Mouse (Mus musculus) lung, postnatal 10 days (tissue): Measurements from ENCODE around the gene Zmynd11.

Experiments
- DNase-seq: peaks from one replicate; pipeline ENCODE4 v3.0.0; 2021

Gene Zmynd11

DNA sequence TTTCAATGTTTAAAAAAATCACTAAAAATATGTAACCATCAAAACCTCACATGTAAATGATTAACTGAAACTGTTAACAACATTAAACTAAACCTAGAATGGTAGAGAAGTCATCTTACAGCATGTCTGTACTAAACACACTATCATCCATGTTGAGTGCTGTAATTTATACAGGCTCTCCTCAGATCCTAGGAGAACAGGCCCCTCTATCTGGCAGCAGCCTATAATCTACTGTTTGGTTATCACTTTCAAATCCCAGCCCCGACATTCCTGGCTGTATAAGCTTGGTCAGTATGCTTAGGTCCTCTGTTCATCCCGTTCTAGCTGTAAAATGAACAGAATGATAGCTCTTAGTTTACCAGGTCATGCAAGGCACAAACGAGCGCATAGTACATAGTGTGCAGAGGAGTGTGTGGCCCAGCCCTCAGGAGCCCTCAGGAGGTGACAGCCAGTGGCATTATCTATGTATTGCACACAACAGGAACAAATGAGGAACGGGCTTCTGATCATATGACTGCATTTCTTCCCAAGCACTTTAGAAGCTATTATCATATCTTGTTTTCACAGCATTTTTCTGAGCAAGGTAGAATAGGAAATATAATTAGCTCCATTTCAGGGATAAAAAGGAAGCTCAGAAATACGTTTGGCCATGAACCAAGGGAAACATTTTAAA, 51.5 kb downstream of the Zmynd11 start:
- DNase-seq, result no peak

DNA sequence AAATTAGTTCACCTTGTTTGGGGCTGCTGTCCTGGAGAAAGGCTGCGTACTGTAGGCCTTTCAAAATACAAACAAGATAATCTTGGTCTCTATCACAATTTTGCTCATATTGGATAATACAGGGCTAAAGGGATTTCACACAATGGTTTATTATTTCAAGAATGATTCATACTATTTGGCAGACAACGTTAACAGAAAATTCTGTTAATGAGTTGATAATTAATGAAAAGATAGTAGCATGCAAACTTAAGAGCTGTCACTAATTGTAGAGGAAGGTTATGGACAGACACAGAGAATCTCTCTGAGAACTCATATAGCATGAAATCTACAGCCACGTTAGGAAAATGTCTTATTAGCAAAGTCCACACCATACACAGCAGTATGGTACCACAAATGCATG, 52.2 kb downstream of the Zmynd11 start:
- DNase-seq, result no peak

DNA sequence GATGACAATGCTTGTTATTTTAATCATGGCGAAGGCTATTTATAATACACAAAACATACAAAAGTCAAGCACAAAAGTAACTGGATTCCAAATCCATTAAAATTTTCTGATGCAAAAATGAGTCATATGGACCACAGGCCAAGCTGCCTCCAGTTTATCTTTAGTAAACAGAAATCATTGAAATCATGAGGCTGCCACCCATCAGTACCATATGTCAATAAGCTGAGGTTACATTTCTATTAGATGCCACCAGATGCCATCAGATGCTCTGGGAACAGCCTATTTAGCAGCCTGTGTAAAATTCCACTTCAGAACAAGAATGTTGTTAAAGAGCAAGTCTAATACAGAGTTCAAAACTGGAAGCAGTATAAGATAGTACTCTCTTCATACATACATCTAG, 52.7 kb downstream of the Zmynd11 start:
- no peak for DNase-seq

DNA sequence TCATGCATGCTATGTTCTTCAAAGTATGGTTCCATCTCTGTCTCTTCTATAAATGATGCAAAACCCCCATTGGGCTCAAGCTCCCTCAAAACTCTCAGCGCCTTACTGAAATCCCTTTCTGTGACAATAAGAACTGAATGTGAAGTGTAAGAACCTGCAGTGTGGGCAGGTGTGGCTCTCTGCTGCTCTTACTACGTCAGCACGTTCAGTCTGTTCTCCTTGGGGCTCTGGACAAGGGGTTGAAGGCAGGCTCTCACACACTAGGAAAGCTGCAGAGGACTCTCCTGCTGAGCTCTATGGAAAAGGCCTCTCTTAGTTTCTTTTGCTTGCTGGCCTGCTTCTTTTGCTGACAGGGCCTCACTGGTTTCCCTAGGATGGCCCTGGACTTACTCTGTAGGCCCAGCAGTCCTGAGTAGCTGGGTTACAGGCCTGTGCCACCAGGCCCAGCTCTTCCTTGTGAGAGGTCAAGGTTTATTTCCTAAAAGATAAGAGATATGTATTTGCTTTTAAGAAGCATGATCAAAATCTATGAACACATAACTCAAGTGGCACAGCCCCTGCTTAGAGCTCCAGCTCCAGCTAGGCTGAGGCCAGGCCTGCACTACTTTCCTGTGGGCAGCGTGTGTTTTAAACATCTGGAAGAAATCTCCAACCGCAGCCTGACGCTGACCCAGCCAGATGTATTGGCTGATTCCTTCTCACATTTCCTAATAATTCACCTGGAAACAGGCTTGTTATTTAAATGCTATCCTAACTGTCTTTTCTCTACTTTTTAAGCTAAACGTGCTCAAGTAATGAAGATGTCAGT, 56.5 kb downstream of the Zmynd11 start:
- no peak for DNase-seq

DNA sequence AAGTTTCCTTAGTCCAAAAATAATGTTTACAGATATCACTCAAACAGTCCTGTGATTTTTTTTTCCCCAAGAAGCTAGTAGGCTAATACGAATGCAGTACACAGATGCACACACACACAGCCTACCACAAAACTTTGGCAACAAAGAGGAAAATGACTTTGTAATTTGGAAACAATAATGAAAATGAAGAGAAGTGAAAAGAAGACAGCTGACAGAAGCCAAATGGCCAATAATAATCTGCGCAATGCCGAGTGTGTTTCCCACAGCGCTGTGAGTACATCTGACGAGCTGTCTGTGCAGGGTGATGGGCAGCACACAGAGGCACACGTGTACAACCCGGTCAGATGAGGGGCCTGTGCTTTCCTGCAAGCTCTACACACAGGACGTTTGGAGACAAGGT, 58.4 kb downstream of the Zmynd11 start:
- DNase-seq, result peak; percentile 12

DNA sequence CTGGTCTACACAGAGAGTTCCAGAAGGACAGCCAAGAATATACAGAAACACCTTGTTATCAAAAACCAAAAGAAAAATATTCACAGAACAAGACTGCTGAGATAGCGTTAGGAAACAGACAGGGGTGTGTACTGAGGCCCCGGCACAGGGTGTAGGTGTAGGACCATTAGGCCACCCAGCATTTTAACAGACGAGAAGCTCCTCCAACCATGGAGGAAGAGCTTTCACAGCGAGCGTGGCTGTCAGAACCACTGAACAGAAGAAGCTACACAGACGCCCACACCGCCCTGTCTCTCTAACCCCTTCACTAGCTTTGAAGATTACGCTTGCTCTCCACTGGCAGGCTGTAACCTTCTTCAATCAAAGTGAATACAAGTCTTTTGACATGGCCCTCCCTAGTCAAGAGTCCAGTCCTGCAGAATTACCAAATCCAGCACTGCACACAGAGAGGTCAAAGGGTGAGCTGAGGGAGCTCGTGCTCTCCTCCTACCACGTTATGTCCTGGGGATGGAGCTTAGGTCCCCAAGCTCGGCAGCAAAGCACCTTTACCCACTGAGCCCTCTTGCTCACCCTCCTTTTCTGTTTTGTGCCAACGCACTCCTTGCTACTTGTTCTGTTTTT, 62.4 kb downstream of the Zmynd11 start:
- no peak for DNase-seq

DNA sequence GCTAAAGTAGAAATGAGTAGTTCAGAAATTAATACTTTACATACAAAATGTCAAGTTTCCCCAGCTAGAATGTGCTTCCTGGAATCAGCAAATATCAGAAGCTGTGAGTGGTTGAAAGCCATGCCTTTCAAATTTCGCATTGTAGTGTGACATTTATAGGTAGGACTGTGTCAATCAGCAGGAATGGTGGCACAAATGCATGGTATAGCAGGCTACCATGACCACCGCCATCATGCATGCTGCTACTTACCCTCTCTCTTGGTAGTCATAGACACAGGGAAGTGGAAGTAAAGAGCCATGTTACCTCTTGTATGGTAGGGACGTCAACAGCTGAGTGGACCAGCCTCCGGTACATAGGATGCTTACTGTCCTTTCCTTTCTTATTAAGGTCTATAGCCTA, 67.8 kb downstream of the Zmynd11 start:
- DNase-seq, result no peak

DNA sequence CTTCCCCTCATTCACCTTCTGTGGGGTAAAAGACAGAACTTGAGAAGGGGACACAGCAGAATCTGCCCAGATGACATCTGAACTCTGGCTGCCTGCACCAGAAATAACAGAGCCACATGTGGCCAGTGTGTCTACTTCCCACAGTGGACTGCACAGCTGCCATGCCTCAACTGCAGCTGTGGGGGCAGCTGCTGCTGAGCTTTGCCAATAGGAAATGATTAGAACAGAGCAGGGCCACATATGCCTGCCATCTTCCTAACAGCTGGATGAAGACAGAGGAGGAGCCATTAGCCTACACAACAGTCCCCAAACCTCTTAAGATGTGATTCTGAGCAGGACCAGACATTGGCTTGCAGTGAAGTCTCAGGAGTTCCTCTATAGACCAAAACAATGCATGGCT, 69.3 kb downstream of the Zmynd11 start:
- DNase-seq, result peak; percentile 65

DNA sequence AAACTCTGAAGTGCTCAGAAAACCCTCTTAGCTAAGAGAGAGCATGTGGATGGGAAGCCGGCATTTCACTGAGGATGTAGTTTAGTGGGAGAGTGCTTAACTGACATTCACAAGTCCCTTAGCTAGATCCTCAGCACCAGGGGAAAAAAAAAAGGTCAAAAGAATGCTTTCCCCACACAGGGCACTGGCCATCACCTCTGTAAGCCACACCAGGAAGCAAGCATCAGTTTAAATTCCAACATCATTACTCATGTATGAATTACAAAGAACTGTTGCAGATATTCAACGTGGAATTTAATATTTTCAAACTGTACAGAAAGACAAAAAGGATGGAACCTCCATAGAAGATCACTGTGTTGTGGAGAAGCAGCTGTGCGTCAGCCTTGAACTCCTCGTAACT, 69.7 kb downstream of the Zmynd11 start:
- no peak for DNase-seq

DNA sequence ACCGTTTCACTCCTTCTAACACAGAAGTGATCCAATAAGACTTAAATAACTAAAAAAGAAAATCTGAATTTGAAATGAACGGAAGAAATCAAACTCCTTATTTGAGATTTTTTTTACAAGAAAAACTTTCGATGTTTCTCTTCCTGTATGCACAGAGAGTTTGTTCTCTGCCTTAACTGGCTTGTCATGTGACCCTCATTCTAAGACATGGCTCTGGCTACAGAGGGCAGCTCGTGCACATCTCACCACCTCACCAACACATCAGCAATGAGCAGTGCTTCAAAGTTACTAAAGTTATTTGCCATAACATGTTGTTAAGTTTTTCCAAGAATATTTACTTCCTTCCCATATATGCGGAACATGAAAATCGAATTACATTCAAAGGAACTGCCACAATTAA, 70.5 kb downstream of the Zmynd11 start:
- DNase-seq, result no peak

DNA sequence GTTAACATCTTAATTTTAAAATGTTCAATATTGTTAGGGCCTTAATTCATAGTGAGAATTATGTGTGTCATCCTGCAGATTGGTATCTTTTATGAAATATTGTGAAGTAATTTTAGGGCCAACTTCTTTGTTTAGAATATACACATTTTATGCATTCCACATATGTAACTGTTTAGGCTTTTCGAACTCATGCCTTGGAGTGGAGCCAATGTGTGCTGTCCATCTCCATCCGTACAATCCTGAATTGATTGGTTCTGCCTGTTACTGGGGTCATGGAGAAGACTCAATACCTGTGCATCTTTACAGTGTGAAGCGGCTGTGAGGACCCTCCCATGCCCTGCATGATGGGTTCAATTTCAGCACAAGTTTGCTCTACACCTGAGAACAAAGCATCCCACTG, 72.3 kb downstream of the Zmynd11 start:
- no peak for DNase-seq

DNA sequence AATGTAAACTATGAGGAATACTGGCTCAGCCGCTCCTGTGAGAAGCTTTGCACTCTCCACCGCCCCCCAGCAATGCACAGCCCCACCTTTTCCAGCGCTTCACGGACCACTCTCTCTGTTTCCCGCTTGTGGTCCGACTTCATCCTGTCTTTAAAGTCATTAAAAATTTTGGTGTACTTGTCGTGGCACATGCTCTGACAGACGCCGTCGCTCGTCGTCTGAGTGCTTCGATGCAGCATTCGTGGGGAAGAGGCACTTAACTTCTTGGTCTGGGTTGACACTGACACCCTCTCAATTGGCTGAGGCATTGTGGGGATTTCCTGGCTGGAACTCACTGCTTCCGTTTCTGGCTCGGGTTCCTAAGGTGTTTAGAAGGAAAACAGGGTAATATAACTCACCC, 75.8 kb downstream of the Zmynd11 start:
- no peak for DNase-seq

DNA sequence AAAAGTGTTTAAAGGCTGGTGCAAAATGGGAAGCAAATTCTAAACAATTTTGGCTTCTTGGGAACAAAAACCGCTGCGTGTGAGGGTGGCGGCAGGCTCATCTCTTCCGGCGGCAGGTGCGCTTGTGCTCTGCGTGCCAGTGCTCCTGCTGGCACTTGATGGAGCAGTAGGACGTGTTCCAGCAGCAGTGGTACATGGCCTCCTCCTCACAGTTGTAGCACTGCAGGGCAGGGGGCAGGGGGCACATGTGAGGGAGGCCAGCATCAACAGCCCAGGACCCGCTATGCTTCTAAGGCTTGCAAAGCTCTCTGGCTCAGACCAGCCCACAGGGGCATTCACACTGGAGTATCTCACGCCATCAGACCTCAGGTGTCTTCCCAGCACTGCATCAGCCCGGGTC, 78.4 kb downstream of the Zmynd11 start:
- no peak for DNase-seq

DNA sequence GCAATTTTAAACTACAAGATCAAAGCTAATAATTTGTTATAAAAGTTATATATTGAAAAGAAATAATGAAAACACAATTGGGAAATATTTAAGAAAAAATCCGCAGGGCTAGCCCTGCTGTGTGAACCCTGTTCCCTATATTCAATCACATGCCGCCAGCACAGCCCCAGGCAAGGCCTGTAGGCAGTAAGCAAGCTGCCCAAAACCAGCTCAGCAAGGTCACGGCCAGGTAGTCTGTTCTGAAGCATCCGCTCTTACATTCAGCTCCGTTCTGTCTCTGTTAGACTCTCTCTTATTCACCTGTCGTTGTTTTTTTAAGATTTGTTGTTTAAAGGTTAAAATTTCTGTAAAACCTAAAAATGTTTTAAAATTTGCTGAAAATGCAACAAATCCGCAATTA, 78.9 kb downstream of the Zmynd11 start:
- no peak for DNase-seq

DNA sequence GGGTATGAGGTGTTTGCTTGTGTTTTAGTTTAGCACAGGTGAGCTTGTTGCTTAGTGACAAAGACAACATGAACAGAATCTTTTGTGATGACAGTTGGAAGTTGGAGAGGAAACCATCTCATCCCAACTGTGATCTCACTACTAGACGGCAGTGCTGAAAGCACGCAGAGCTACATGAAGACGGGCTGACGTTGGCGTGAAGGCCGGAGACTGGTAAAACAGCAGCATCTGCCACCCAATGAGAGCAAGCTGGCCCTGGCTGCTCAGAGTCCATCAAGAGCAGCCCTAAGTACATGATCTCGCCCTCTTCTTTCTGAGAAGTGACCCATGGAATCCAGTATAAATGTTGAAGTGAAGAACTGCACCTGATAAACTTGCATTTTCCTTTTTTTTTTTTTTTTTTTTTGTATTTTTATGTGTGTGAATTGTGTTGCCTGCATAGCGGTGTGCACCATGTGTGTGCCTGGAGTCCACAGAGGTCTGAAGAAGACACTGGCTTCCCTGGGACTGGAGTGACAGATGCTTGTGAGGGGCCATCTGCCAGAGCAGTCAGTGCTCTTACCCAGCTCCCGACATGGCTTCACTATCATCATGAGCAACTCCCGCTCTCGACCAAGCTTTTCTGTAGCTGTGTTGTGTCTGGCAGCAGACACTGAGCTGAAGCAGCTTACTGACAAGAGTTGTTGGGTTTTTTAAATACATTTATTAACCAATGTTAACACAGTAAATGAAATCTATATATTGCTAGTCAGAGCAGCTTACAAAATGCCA, 80.8 kb downstream of the Zmynd11 start:
- DNase-seq, result no peak

DNA sequence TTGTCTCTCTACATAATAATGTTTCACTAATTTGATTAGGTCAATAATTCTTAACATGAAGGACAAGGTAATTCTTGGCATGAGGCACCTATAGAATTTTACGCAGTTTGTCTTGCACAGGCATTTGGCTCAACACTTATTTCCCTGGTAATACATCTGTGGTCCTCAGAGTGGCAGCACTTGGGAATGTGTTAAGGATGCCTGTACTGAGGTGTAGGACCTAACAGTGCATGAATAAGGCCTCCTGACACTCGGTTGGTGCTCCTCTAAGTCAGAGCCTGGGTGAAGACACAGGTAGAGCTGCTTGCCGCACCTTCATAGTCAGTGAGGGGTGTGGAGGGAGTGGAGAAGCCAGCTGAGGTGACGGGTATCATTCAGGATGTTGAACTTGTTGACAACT, 81.8 kb downstream of the Zmynd11 start:
- DNase-seq, result no peak

DNA sequence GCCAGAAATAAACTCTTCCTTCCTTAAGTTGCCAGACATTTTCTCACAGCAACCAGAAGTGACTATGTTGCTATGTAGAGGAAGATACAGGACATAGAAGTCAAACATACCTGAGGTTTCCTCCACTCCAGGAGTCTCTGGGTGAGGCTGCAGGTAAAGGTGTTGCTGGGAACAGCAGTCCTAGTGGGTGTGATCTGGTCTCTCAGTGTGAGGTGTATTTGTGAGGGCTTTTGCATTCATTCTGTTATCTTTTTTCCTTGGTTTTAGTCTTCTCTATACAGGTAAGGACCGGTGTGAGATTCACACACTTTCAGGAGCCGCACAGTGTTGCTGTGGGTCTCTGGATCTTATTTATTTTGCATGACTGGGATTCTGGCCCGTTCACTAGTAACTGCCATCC, 83.6 kb downstream of the Zmynd11 start:
- no peak for DNase-seq

DNA sequence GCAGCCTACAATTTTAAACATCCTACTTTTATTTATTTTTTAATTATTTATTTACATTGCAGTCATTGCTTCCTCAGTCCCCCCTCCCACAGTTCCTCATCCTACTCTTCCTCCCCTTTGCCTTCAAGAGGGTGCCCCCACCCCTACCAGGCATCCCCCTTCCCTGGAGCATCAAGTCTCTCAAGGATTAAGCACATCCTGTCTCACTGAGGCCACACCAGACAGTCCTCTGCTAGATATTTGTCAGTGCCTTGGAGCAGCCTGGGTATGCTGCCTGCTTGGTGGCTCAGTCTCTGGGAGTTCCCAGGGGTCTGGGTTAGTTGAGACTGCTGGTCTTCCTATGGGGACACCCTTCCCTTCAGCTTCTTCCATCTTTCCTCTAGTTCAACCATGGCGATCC, 91.0 kb downstream of the Zmynd11 start:
- no peak for DNase-seq

DNA sequence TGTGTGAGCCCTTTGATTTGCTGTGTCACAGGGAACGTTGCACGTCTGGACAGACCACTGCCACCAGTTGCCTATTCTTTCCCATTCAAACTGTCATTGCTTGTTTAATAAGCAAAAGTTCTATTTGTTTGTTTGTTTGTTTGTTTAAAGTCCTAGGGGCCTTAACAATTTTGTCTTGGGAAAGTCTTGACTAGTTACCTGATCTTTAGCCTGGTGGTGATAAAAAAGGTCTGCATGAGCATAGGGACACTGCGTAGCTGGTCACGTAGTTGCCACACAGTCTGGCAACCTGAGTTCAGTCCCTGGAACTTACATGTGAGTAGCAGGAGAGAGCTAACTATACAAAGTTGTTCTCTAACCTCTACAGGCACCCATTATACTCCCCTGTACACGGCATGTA, 95.9 kb downstream of the Zmynd11 start:
- DNase-seq, result no peak

DNA sequence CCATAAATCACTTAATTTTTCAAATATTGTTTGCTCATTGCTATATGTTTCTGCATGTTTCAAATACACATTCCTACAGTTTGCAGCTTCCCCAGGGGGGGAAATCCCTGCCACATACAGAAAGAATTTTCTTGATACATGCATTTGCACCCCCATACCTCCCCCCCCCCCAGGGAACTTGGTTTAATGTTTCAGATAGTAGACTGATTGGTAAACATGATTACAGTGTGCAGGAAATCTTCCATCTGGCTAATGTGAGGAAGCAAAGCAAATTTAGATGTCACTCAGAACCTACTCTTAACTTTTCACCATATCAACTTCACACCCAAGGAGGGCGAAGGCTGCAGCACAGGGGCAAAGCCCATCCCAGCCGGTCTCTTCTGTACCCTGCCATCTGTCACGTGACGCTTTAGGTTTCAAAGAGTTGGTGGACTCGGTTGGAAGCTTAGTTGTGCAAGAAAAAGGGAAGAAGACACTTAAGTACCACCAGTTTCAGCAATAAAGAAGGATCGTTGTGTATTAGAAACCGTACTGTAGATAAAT, 97.1 kb downstream of the Zmynd11 start:
- DNase-seq, result peak; percentile 18

DNA sequence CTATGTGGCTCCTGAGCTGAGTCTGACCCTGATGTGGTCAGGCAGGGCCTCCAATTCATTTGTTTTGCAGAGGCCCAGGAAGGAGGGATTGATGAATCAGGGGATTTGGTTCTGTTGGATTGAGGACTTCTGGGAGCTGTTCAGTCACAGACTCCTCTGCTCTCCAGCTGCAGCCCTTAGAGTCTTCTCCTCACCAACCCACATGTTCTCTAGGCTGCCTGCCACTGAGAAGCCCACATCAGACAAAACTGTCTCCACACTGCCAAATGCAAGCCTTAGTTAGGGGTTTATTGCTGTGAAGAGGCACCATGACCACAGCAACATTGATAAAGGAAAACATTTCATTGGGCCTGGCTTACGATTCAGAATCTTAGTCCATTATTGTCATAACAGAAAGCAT, 101.5 kb downstream of the Zmynd11 start:
- DNase-seq, result no peak

DNA sequence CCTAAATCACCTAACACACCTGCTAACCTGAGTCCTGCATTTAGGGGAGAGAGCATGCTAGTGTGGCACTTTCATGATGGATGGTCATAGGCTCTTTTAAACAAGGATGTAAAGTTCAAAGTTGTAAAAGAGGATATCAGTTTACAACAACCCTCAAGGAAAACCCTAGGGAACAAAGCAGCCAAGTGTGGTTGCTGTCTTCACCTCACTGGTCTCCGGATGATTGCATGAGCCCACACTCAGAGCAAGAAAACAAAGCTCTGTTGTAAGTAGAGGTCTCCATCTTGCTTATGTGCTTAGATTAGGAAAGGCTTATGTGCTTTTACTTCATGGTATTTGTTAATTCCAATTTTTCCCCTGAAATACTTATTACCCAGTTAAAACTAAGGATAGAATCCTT, 104.4 kb downstream of the Zmynd11 start:
- no peak for DNase-seq

DNA sequence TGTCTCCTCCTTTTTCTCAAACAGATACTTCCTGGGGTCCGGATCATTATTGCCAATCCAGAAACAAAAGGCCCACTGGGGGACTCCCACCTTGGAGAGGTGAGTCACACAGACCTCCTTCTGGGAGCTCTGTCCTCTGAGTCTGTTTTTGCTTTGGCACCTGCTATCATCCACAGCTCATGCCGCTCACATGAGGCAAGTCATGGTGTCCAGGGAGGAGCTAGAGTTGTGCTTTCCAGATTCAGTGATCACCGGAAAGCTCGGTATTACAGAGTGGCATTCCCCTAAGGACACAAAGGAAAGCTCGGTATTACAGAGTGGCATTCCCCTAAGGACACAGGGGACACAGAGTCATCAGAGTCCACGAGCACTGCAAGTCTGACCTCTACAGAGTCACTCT, 108.5 kb downstream of the Zmynd11 start:
- DNase-seq, result no peak
